Mouse (Mus musculus) myocyte (in vitro differentiated cells): ENCODE measurements at regions not wholly inside any gene's neighbourhood (a gene's known extent, or its start where the extent isn't known, plus 50 kb on each side); places are given as distances from the start of the nearest gene placed in this dataset.

ENCODE experiments used
- E2F4 ChIP-seq: IDR thresholded peaks from one replicate; pipeline ENCODE4 v1.6.1; 2011; ENCODE audit warnings: mild to moderate bottlenecking, control low read depth, moderate library complexity; ENCODE audit not compliant: insufficient read depth
- POLR2A ChIP-seq: IDR thresholded peaks from one replicate; pipeline ENCODE4 v1.6.1; 2011; ENCODE audit warnings: low read depth, mild to moderate bottlenecking, control low read depth, moderate library complexity; ENCODE audit not compliant: insufficient read length
- POLR2AphosphoS2 ChIP-seq: IDR thresholded peaks from one replicate; pipeline ENCODE4 v1.6.1; 2011; ENCODE audit warnings: low read depth, control low read depth; ENCODE audit not compliant: insufficient read length
- TCF3 ChIP-seq: IDR thresholded peaks from one replicate; pipeline ENCODE4 v1.6.1; 2011; ENCODE audit warnings: low read depth, control low read depth; ENCODE audit not compliant: insufficient read length

DNA sequence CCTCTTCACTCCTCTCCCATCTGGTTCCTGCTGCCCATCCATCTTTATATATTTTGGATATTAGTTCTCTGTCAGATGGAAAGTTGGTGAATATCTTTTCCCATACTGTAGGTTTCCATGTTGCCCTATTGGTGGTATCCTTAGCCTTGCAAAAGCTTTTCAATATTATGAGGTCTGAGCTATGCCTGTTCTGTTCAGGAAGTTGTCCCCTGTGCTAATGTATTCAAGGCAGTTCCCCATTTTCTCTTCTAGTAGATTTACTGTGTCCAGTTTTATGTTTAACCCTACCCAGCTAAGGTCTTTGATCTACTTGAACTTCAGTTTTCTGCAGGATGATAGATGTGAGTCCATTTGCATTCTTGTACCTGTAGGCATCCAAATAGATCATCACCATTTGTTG, 109.4 kb upstream of the Tusc1 start:
- TF ChIP-seq POLR2AphosphoS2 (no peak), POLR2A (no peak), TCF3 (no peak), E2F4 (no peak)
